Mouse (Mus musculus): Measurements from ENCODE around the gene Ssr2. TPM values are rescaled to one million over a fixed set of nuclear protein-coding genes. Genes with fewer than 3 reads are reported as not detected.

Gene Ssr2
- polyA plus RNA-seq, 1 experiment from 2014 or later: 184 TPM

GRCm38 (mm10) chr3:88544514-88544913 lies 31.2 kb upstream of the Ssr2 start:
- no peaks in the 10 kb centered on the region for H3K27me3 ChIP-seq (ENCODE audit: control insufficient read depth, insufficient read depth, low read length)
- H3K4me2 ChIP-seq (ENCODE audit: low read depth, low read length): no peak overlapping the region
- no peak overlapping the region for H3K9ac ChIP-seq (replicated peaks; ENCODE audit: low read length)
- H3K4me1 ChIP-seq (ENCODE audit: control insufficient read depth, insufficient read depth, low read length): no peaks in the 10 kb centered on the region
- no peak overlapping the region for H3K4me3 ChIP-seq (ENCODE audit: low read depth, low read length)
- peak; percentile 53 for DNase-seq (ENCODE audit: low spot score)
- 34% methylated on average over 5 of the region's 5 CpGs for WGBS
- no peaks in the 10 kb centered on the region for H3K9me3 ChIP-seq (replicated peaks; ENCODE audit: control insufficient read depth, low read length)
- H3K36me3 ChIP-seq (replicated peaks; ENCODE audit: control insufficient read depth, insufficient read depth, low read depth, low read length): peaks cover 6% of the 10 kb centered on the region
- H3K27ac ChIP-seq (replicated peaks; ENCODE audit: low read depth, low read length): no peak overlapping the region
- no peak for ATAC-seq (replicated peaks; ENCODE audit: insufficient number of reproducible peaks, low FRiP score, low TSS enrichment, low read depth)

GRCm38 (mm10) chr3:88544955-88545591 lies 30.6 kb upstream of the Ssr2 start:
- Histone ChIP-seq H3K36me3 (replicated peaks; ENCODE audit: control insufficient read depth, insufficient read depth, low read depth, low read length) (peaks cover 5% of the 10 kb centered on the region), H3K4me1 (ENCODE audit: control insufficient read depth, insufficient read depth, low read length) (no peaks in the 10 kb centered on the region), H3K9me3 (replicated peaks; ENCODE audit: control insufficient read depth, low read length) (no peaks in the 10 kb centered on the region), H3K27me3 (ENCODE audit: control insufficient read depth, insufficient read depth, low read length) (no peaks in the 10 kb centered on the region), H3K4me3 (ENCODE audit: low read depth, low read length) (no peak overlapping the region), H3K4me2 (ENCODE audit: low read depth, low read length) (no peak overlapping the region), H3K27ac (replicated peaks; ENCODE audit: low read depth, low read length) (no peak overlapping the region), H3K9ac (replicated peaks; ENCODE audit: low read length) (no peak overlapping the region)
- ATAC-seq (replicated peaks; ENCODE audit: insufficient number of reproducible peaks, low FRiP score, low TSS enrichment, low read depth): no peak
- no peak for DNase-seq (ENCODE audit: low spot score)
- WGBS: 59% methylated on average over 20 of the region's 20 CpGs

GRCm38 (mm10) chr3:88546674-88547418 lies 28.8 kb upstream of the Ssr2 start:
- Histone ChIP-seq H3K27ac (replicated peaks; ENCODE audit: low read depth, low read length) (no peak overlapping the region), H3K36me3 (replicated peaks; ENCODE audit: control insufficient read depth, insufficient read depth, low read depth, low read length) (no peaks in the 10 kb centered on the region), H3K27me3 (ENCODE audit: control insufficient read depth, insufficient read depth, low read length) (no peaks in the 10 kb centered on the region), H3K4me3 (ENCODE audit: low read depth, low read length) (no peak overlapping the region), H3K4me2 (ENCODE audit: low read depth, low read length) (no peak overlapping the region), H3K9ac (replicated peaks; ENCODE audit: low read length) (no peak overlapping the region), H3K9me3 (replicated peaks; ENCODE audit: control insufficient read depth, low read length) (no peaks in the 10 kb centered on the region), H3K4me1 (ENCODE audit: control insufficient read depth, insufficient read depth, low read length) (no peaks in the 10 kb centered on the region)
- 73% methylated on average over 6 of the region's 6 CpGs for WGBS
- DNase-seq (ENCODE audit: low spot score) (no peak), ATAC-seq (replicated peaks; ENCODE audit: insufficient number of reproducible peaks, low FRiP score, low TSS enrichment, low read depth) (0 out of 2 replicates have a peak, but pooled peaks have one; percentile 11)

- Histone ChIP-seq H3K36me3 (replicated peaks; ENCODE audit: control insufficient read depth, insufficient read depth, low read depth, low read length) (no peaks in the 10 kb centered on the region), H3K4me3 (ENCODE audit: low read depth, low read length) (no peak within 1 kb of the TSS), H3K27me3 (ENCODE audit: control insufficient read depth, insufficient read depth, low read length) (no peaks in the 10 kb centered on the region), H3K9me3 (replicated peaks; ENCODE audit: control insufficient read depth, low read length) (no peaks in the 10 kb centered on the region), H3K4me2 (ENCODE audit: low read depth, low read length) (no peak within 1 kb of the TSS), H3K4me1 (ENCODE audit: control insufficient read depth, insufficient read depth, low read length) (no peaks in the 10 kb centered on the region), H3K9ac (replicated peaks; ENCODE audit: low read length) (no peak within 1 kb of the TSS), H3K27ac (replicated peaks; ENCODE audit: low read depth, low read length) (no peak within 1 kb of the TSS)
- ATAC-seq (replicated peaks; ENCODE audit: insufficient number of reproducible peaks, low FRiP score, low TSS enrichment, low read depth) (no peak), DNase-seq (ENCODE audit: low spot score) (no peak)
- WGBS: 38% methylated on average over 18 of the region's 18 CpGs
Observed at GRCm38 (mm10) chr3:88548180-88548917, 27.3 kb upstream of the Ssr2 start, which contains the start of gene Rab25. Gene Rab25, minus strand, starts transcription at chr3:88548300.

- Histone ChIP-seq H3K9ac (replicated peaks; ENCODE audit: low read length) (no peak overlapping the region), H3K9me3 (replicated peaks; ENCODE audit: control insufficient read depth, low read length) (no peaks in the 10 kb centered on the region), H3K4me3 (ENCODE audit: low read depth, low read length) (no peak overlapping the region), H3K27ac (replicated peaks; ENCODE audit: low read depth, low read length) (no peak overlapping the region), H3K36me3 (replicated peaks; ENCODE audit: control insufficient read depth, insufficient read depth, low read depth, low read length) (peaks cover 2% of the 10 kb centered on the region; the same call in 1 of the 2 replicates), H3K4me1 (ENCODE audit: control insufficient read depth, insufficient read depth, low read length) (no peaks in the 10 kb centered on the region), H3K27me3 (ENCODE audit: control insufficient read depth, insufficient read depth, low read length) (no peaks in the 10 kb centered on the region), H3K4me2 (ENCODE audit: low read depth, low read length) (no peak overlapping the region)
- DNase-seq (ENCODE audit: low spot score) (no peak), ATAC-seq (replicated peaks; ENCODE audit: insufficient number of reproducible peaks, low FRiP score, low TSS enrichment, low read depth) (no peak)
- 80% methylated on average over 4 of the region's 4 CpGs for WGBS
Observed at GRCm38 (mm10) chr3:88551586-88551985, 24.1 kb upstream of the Ssr2 start.

- peak overlapping the region; percentile 93; the same call in 1 of the 2 replicates for H3K27ac ChIP-seq (replicated peaks; ENCODE audit: low read depth, low read length)
- H3K4me1 ChIP-seq (ENCODE audit: control insufficient read depth, insufficient read depth, low read length): no peaks in the 10 kb centered on the region
- ATAC-seq (replicated peaks; ENCODE audit: insufficient number of reproducible peaks, low FRiP score, low TSS enrichment, low read depth) (no peak), DNase-seq (ENCODE audit: low spot score) (no peak)
- H3K4me3 ChIP-seq (ENCODE audit: low read depth, low read length): peak overlapping the region; percentile 89
- no peaks in the 10 kb centered on the region for H3K9me3 ChIP-seq (replicated peaks; ENCODE audit: control insufficient read depth, low read length)
- peaks cover 5% of the 10 kb centered on the region; the same call in 1 of the 2 replicates for H3K36me3 ChIP-seq (replicated peaks; ENCODE audit: control insufficient read depth, insufficient read depth, low read depth, low read length)
- peak overlapping the region; percentile 68 for H3K9ac ChIP-seq (replicated peaks; ENCODE audit: low read length)
- H3K27me3 ChIP-seq (ENCODE audit: control insufficient read depth, insufficient read depth, low read length): no peaks in the 10 kb centered on the region
- peak overlapping the region; percentile 85 for H3K4me2 ChIP-seq (ENCODE audit: low read depth, low read length)
- 24% methylated on average over 16 of the region's 16 CpGs for WGBS
Observed at GRCm38 (mm10) chr3:88552082-88552645, 23.5 kb upstream of the Ssr2 start.

- peak; percentile 100 for DNase-seq (ENCODE audit: low spot score)
- H3K4me3 ChIP-seq (ENCODE audit: low read depth, low read length): peak within 1 kb of the TSS; percentile 89
- peaks cover 5% of the 10 kb centered on the region; the same call in 1 of the 2 replicates for H3K36me3 ChIP-seq (replicated peaks; ENCODE audit: control insufficient read depth, insufficient read depth, low read depth, low read length)
- peak; percentile 92 for ATAC-seq (replicated peaks; ENCODE audit: insufficient number of reproducible peaks, low FRiP score, low TSS enrichment, low read depth)
- H3K4me2 ChIP-seq (ENCODE audit: low read depth, low read length): peak within 1 kb of the TSS; percentile 85
- H3K27me3 ChIP-seq (ENCODE audit: control insufficient read depth, insufficient read depth, low read length): no peaks in the 10 kb centered on the region
- peak within 1 kb of the TSS; percentile 93 for H3K27ac ChIP-seq (replicated peaks; ENCODE audit: low read depth, low read length)
- peak within 1 kb of the TSS; percentile 89 for H3K9ac ChIP-seq (replicated peaks; ENCODE audit: low read length)
- no peaks in the 10 kb centered on the region for H3K9me3 ChIP-seq (replicated peaks; ENCODE audit: control insufficient read depth, low read length)
- no peaks in the 10 kb centered on the region for H3K4me1 ChIP-seq (ENCODE audit: control insufficient read depth, insufficient read depth, low read length)
- WGBS: under 1% methylated on average over 48 of the region's 48 CpGs
Observed at GRCm38 (mm10) chr3:88552676-88553524, 22.8 kb upstream of the Ssr2 start, which contains the start of gene Lamtor2. Gene Lamtor2, minus strand, starts transcription at chr3:88553074.
